Mouse (Mus musculus): ENCODE measurements around the gene Them5. TPM values are rescaled to one million over a fixed set of nuclear protein-coding genes. Genes with fewer than 3 reads are reported as not detected.
A peak's percentile ranks its signal among the peaks of the same experiment; 100 is the strongest.

Them5 gene
- polyA plus RNA-seq (2014; fragmentation: Nextera tagmentation; extraction: Ambion mirVana) = 0.50 TPM in 1 of 2 replicates, not detected in the other

- H3K36me3 ChIP-seq (replicated peaks; ENCODE audit: control insufficient read depth, insufficient read depth, low read depth, low read length) = no peaks in the 10 kb centered on the region
- no peak for DNase-seq (ENCODE audit: low spot score)
Observed at GRCm38 (mm10) chr3:94341959-94342422, at the start of gene Them5. Gene Them5, plus strand, starts transcription at chr3:94342099.

GRCm38 (mm10) chr3:94305457-94305856 lies 36.4 kb upstream of the Them5 start:
- Histone ChIP-seq H3K4me3 (ENCODE audit: low read depth, low read length) (no peak overlapping the region), H3K4me1 (ENCODE audit: control insufficient read depth, insufficient read depth, low read length) (no peaks in the 10 kb centered on the region), H3K27me3 (ENCODE audit: control insufficient read depth, insufficient read depth, low read length) (no peaks in the 10 kb centered on the region), H3K36me3 (replicated peaks; ENCODE audit: control insufficient read depth, insufficient read depth, low read depth, low read length) (no peaks in the 10 kb centered on the region), H3K9ac (replicated peaks; ENCODE audit: low read length) (no peak overlapping the region), H3K27ac (replicated peaks; ENCODE audit: low read depth, low read length) (no peak overlapping the region), H3K4me2 (ENCODE audit: low read depth, low read length) (no peak overlapping the region), H3K9me3 (replicated peaks; ENCODE audit: control insufficient read depth, low read length) (no peaks in the 10 kb centered on the region)
- DNase-seq (ENCODE audit: low spot score) (no peak), ATAC-seq (replicated peaks; ENCODE audit: insufficient number of reproducible peaks, low FRiP score, low TSS enrichment, low read depth) (no peak)
- 67% methylated on average over 1 of the region's 1 CpGs for WGBS

More at GRCm38 (mm10) chr3:94341959-94342422, at the start of gene Them5:
- Histone ChIP-seq H3K27me3 (ENCODE audit: control insufficient read depth, insufficient read depth, low read length) (no peaks in the 10 kb centered on the region), H3K4me1 (ENCODE audit: control insufficient read depth, insufficient read depth, low read length) (no peaks in the 10 kb centered on the region), H3K9ac (replicated peaks; ENCODE audit: low read length) (no peak within 1 kb of the TSS), H3K9me3 (replicated peaks; ENCODE audit: control insufficient read depth, low read length) (no peaks in the 10 kb centered on the region), H3K4me3 (ENCODE audit: low read depth, low read length) (no peak within 1 kb of the TSS), H3K27ac (replicated peaks; ENCODE audit: low read depth, low read length) (no peak within 1 kb of the TSS), H3K4me2 (ENCODE audit: low read depth, low read length) (no peak within 1 kb of the TSS)
- no peak for ATAC-seq (replicated peaks; ENCODE audit: insufficient number of reproducible peaks, low FRiP score, low TSS enrichment, low read depth)
- 65% methylated on average over 3 of the region's 3 CpGs for WGBS

GRCm38 (mm10) chr3:94306975-94307374 lies 34.9 kb upstream of the Them5 start:
- ATAC-seq (replicated peaks; ENCODE audit: insufficient number of reproducible peaks, low FRiP score, low TSS enrichment, low read depth) = no peak
- no peak for DNase-seq (ENCODE audit: low spot score)
- no peaks in the 10 kb centered on the region for H3K9me3 ChIP-seq (replicated peaks; ENCODE audit: control insufficient read depth, low read length)

DNA sequence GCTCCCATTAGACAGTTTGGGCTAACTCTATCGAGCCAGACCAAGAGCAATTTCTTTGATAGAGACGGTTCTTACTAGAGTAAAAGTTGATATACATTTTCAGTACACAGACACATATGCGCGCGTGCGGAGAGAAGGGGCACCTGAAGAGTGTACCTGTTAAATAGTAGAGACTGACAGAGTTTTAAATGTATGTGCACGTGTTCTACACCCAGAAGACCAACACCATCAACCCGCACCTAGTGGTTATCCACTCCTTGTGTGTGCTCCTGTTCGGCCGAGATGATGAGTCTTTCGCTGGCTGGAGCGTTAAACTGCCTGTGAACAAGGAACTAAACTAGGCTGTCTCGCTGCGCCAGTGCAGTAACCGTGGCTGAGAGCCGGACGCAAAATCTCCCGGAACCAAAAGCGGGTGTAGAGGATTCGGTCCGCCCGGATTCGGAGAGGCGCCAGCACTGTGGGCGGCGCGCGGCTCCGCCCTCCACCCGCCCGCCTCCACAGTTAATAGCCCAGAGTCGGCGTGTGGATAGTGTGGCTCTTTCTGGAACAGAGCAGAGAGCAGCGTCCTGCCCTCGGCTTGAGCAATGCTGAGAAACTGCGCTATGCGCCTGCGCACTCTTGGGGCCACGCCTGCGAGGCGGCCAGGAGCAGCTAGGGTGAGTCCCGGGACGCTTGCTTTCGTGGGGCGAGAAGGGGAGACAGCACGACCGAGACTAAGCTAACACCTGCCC lies 32.1 kb upstream of the Them5 start, which contains the start of gene Them4:
Gene Them4, plus strand, starts transcription at position 457 of the 731 bp plus-strand sequence.
- Histone ChIP-seq H3K9ac (replicated peaks; ENCODE audit: low read length) (peak within 1 kb of the TSS; percentile 67), H3K27me3 (ENCODE audit: control insufficient read depth, insufficient read depth, low read length) (no peaks in the 10 kb centered on the region), H3K4me3 (ENCODE audit: low read depth, low read length) (peak within 1 kb of the TSS; percentile 43), H3K4me2 (ENCODE audit: low read depth, low read length) (peak within 1 kb of the TSS; percentile 67), H3K9me3 (replicated peaks; ENCODE audit: control insufficient read depth, low read length) (no peaks in the 10 kb centered on the region), H3K36me3 (replicated peaks; ENCODE audit: control insufficient read depth, insufficient read depth, low read depth, low read length) (no peaks in the 10 kb centered on the region), H3K4me1 (ENCODE audit: control insufficient read depth, insufficient read depth, low read length) (no peaks in the 10 kb centered on the region), H3K27ac (replicated peaks; ENCODE audit: low read depth, low read length) (0 out of 2 replicates have a peak within 1 kb of the TSS, but pooled peaks have one; percentile 48)
- ATAC-seq (replicated peaks; ENCODE audit: insufficient number of reproducible peaks, low FRiP score, low TSS enrichment, low read depth) (peak; percentile 99), DNase-seq (ENCODE audit: low spot score) (peak; percentile 96)
- 3% methylated on average over 47 of the region's 47 CpGs for WGBS

More at GRCm38 (mm10) chr3:94306975-94307374, 34.9 kb upstream of the Them5 start:
- no peak overlapping the region for H3K4me3 ChIP-seq (ENCODE audit: low read depth, low read length)
- H3K4me1 ChIP-seq (ENCODE audit: control insufficient read depth, insufficient read depth, low read length) = no peaks in the 10 kb centered on the region
- no peaks in the 10 kb centered on the region for H3K27me3 ChIP-seq (ENCODE audit: control insufficient read depth, insufficient read depth, low read length)
- no peak overlapping the region for H3K9ac ChIP-seq (replicated peaks; ENCODE audit: low read length)
- no peaks in the 10 kb centered on the region for H3K36me3 ChIP-seq (replicated peaks; ENCODE audit: control insufficient read depth, insufficient read depth, low read depth, low read length)
- no peak overlapping the region for H3K4me2 ChIP-seq (ENCODE audit: low read depth, low read length)
- no peak overlapping the region for H3K27ac ChIP-seq (replicated peaks; ENCODE audit: low read depth, low read length)

- Histone ChIP-seq H3K9me3 (replicated peaks; ENCODE audit: control insufficient read depth, low read length) (no peaks in the 10 kb centered on the region), H3K27ac (replicated peaks; ENCODE audit: low read depth, low read length) (0 out of 2 replicates have a peak overlapping the region, but pooled peaks have one; percentile 48), H3K36me3 (replicated peaks; ENCODE audit: control insufficient read depth, insufficient read depth, low read depth, low read length) (no peaks in the 10 kb centered on the region), H3K9ac (replicated peaks; ENCODE audit: low read length) (peak overlapping the region; percentile 67), H3K27me3 (ENCODE audit: control insufficient read depth, insufficient read depth, low read length) (no peaks in the 10 kb centered on the region), H3K4me3 (ENCODE audit: low read depth, low read length) (peak overlapping the region; percentile 43), H3K4me1 (ENCODE audit: control insufficient read depth, insufficient read depth, low read length) (no peaks in the 10 kb centered on the region), H3K4me2 (ENCODE audit: low read depth, low read length) (peak overlapping the region; percentile 67)
- 43% methylated on average over 7 of the region's 7 CpGs for WGBS
- ATAC-seq (replicated peaks; ENCODE audit: insufficient number of reproducible peaks, low FRiP score, low TSS enrichment, low read depth) = no peak
- DNase-seq (ENCODE audit: low spot score) = no peak
Observed at GRCm38 (mm10) chr3:94310491-94310890, 31.4 kb upstream of the Them5 start.

- Histone ChIP-seq H3K4me1 (ENCODE audit: control insufficient read depth, insufficient read depth, low read length) (no peaks in the 10 kb centered on the region), H3K27me3 (ENCODE audit: control insufficient read depth, insufficient read depth, low read length) (no peaks in the 10 kb centered on the region), H3K4me2 (ENCODE audit: low read depth, low read length) (peak overlapping the region; percentile 67; the same call in 1 of the 2 replicates), H3K9ac (replicated peaks; ENCODE audit: low read length) (no peak overlapping the region), H3K9me3 (replicated peaks; ENCODE audit: control insufficient read depth, low read length) (no peaks in the 10 kb centered on the region), H3K4me3 (ENCODE audit: low read depth, low read length) (peak overlapping the region; percentile 43; the same call in 1 of the 2 replicates), H3K27ac (replicated peaks; ENCODE audit: low read depth, low read length) (no peak overlapping the region), H3K36me3 (replicated peaks; ENCODE audit: control insufficient read depth, insufficient read depth, low read depth, low read length) (no peaks in the 10 kb centered on the region)
- no peak for DNase-seq (ENCODE audit: low spot score)
- 79% methylated on average over 6 of the region's 6 CpGs for WGBS
- no peak for ATAC-seq (replicated peaks; ENCODE audit: insufficient number of reproducible peaks, low FRiP score, low TSS enrichment, low read depth)
Observed at GRCm38 (mm10) chr3:94310911-94311310, 31.0 kb upstream of the Them5 start.

- 88% methylated on average over 4 of the region's 4 CpGs for WGBS
- H3K4me2 ChIP-seq (ENCODE audit: low read depth, low read length) = no peak overlapping the region
- H3K9ac ChIP-seq (replicated peaks; ENCODE audit: low read length) = no peak overlapping the region
- H3K4me1 ChIP-seq (ENCODE audit: control insufficient read depth, insufficient read depth, low read length) = no peaks in the 10 kb centered on the region
- H3K27me3 ChIP-seq (ENCODE audit: control insufficient read depth, insufficient read depth, low read length) = no peaks in the 10 kb centered on the region
- DNase-seq (ENCODE audit: low spot score) (no peak), ATAC-seq (replicated peaks; ENCODE audit: insufficient number of reproducible peaks, low FRiP score, low TSS enrichment, low read depth) (no peak)
- H3K27ac ChIP-seq (replicated peaks; ENCODE audit: low read depth, low read length) = no peak overlapping the region
- H3K9me3 ChIP-seq (replicated peaks; ENCODE audit: control insufficient read depth, low read length) = no peaks in the 10 kb centered on the region
- no peak overlapping the region for H3K4me3 ChIP-seq (ENCODE audit: low read depth, low read length)
- H3K36me3 ChIP-seq (replicated peaks; ENCODE audit: control insufficient read depth, insufficient read depth, low read depth, low read length) = no peaks in the 10 kb centered on the region
Observed at GRCm38 (mm10) chr3:94311376-94311775, 30.5 kb upstream of the Them5 start.

- no peaks in the 10 kb centered on the region for H3K27me3 ChIP-seq (ENCODE audit: control insufficient read depth, insufficient read depth, low read length)
- no peak overlapping the region for H3K27ac ChIP-seq (replicated peaks; ENCODE audit: low read depth, low read length)
- H3K4me1 ChIP-seq (ENCODE audit: control insufficient read depth, insufficient read depth, low read length) = no peaks in the 10 kb centered on the region
- WGBS = 61% methylated on average over 3 of the region's 3 CpGs
- DNase-seq (ENCODE audit: low spot score) (peak; percentile 21), ATAC-seq (replicated peaks; ENCODE audit: insufficient number of reproducible peaks, low FRiP score, low TSS enrichment, low read depth) (no peak)
- no peak overlapping the region for H3K4me2 ChIP-seq (ENCODE audit: low read depth, low read length)
- no peak overlapping the region for H3K4me3 ChIP-seq (ENCODE audit: low read depth, low read length)
- no peaks in the 10 kb centered on the region for H3K36me3 ChIP-seq (replicated peaks; ENCODE audit: control insufficient read depth, insufficient read depth, low read depth, low read length)
- no peak overlapping the region for H3K9ac ChIP-seq (replicated peaks; ENCODE audit: low read length)
- H3K9me3 ChIP-seq (replicated peaks; ENCODE audit: control insufficient read depth, low read length) = no peaks in the 10 kb centered on the region
Observed at GRCm38 (mm10) chr3:94328681-94329080, 13.2 kb upstream of the Them5 start.

Measured in embryonic facial prominence, embryonic 11.5 days (tissue).